Mouse (Mus musculus) thymus, postnatal 0 days (tissue): Measurements from ENCODE around the gene Entpd3. TPM values are rescaled to one million over a fixed set of nuclear protein-coding genes. Genes with fewer than 3 reads are reported as not detected.
"Not testable (repeated sequence)": the region's sequence is repeated elsewhere in the genome, so short reads cannot be mapped to it uniquely, and the experiment has no call there.

Source experiments
- DNase-seq: peaks from one replicate; pipeline ENCODE4 v3.0.0-alpha.2; 2015; ENCODE audit warnings: low spot score
- polyA plus RNA-seq: library from polyadenylated mRNA; unstranded; fragments of >200 nt; fragmentation: Nextera tagmentation; extraction: Ambion mirVana; gene quantifications from 2 replicates; pipeline ENCODE4 v1.2.1, GENCODE M21; 2015

Gene Entpd3
- polyA plus RNA-seq, 1 experiment from 2014 or later: 0.34 TPM

GRCm38 (mm10) chr9:120533446-120533950 is 6.1 kb upstream of the Entpd3 start:
- DNase-seq: not testable (repeated sequence)

DNA sequence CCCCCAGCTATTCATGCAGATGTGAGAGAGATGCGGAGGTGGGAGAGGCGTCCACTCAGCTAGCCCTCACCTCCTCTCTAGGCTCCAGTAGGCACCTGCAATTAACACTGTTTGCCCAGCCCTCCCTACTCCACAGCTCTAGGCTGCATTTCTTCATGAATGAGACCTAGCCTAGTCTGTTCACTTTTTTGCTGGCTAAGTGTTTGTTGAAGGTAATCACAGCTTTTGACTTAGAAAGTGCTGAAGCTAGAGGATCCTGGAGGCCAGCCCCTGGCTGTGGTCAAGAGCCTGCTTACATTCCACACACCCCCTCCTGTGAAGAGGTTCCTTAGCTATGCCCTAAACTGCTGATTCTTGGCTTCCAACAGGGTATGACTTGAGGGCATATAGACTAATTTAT is 1.8 kb downstream of the Entpd3 start:
- DNase-seq: no peak

DNA sequence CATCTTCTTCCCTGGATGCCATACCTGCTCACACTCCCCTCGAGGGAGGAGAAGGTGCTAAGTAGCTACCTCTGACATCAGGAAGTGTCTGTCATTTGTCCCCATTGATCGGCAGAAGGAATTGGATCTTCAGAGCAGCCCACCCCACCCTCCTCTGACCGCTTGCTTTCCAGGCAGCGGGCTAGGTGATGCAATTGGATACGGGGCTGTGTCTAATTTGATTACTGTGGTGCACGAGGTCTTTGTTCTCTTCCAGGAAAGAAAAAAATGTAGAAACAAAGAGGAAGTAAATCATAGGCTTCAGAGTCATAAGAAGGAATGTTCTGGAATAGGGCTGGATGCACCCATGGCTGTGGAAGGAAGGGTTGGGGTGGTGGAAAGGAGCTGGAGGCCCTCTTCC is 2.6 kb downstream of the Entpd3 start:
- DNase-seq: no peak

DNA sequence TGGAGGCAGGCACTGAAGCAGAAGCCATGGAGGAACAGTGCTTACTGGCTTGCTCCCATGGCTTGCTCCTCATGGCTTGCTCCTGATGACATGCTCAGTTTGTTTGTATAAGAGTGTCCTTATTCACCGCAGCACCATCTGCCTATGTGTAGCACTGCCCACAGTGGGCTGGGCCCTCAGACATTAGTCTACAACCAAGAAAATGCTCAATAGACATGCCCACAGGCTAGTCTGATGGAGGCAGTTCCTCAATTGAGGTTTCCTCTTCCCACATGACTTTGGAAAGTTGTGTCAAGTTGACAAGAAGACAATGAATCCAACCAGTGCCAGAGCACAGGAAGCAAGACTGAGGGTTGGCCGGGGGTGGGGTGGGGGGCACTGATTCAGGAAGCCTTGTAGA is 6.4 kb downstream of the Entpd3 start:
- DNase-seq: no peak

- DNase-seq: no peak
Observed at GRCm38 (mm10) chr9:120546482-120546881, 6.9 kb downstream of the Entpd3 start.

DNA sequence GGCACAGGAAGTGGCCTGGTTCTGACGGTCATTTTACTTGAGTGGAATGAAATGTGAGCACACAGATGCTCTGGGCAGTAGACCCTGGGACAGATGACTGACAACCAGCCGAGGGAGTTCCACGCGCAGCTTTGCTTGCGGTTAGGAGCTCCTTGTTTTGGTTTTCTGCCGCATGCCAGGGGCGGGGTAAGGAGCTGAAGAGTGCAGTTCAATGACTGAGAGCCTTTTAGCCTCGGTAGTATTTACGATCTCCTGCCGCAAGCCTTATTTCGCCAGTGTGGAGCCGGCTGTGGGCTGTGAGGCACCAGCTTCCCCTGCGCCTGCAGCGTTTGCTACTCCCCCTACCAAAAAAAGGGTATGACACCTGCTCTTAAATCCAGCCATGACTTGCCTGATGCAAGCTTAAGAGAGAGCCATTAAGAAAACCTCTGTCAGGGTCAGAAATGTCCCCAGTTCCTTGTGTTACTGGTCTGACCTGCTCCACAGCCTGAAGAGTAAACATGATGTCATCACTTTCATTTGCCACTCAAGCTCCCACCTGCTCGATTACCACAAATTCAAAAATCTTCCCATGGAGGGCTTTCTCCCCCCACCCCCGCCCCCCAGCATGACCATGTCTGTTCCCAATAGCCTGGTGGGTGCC is 7.5 kb downstream of the Entpd3 start:
- no peak for DNase-seq

- no peak for DNase-seq
Observed at GRCm38 (mm10) chr9:120550778-120551177, 11.2 kb downstream of the Entpd3 start.

- no peak for DNase-seq
Observed at GRCm38 (mm10) chr9:120563590-120563989, 24.0 kb downstream of the Entpd3 start.

GRCm38 (mm10) chr9:120564247-120564646 is 24.6 kb downstream of the Entpd3 start:
- DNase-seq: no peak

- no peak for DNase-seq
Observed at GRCm38 (mm10) chr9:120566384-120566783, 26.8 kb downstream of the Entpd3 start.

- DNase-seq: no peak
Observed at GRCm38 (mm10) chr9:120568917-120569316, 29.3 kb downstream of the Entpd3 start.

- peak; percentile 47 for DNase-seq
Observed at GRCm38 (mm10) chr9:120569721-120570333, 30.2 kb downstream of the Entpd3 start.

DNA sequence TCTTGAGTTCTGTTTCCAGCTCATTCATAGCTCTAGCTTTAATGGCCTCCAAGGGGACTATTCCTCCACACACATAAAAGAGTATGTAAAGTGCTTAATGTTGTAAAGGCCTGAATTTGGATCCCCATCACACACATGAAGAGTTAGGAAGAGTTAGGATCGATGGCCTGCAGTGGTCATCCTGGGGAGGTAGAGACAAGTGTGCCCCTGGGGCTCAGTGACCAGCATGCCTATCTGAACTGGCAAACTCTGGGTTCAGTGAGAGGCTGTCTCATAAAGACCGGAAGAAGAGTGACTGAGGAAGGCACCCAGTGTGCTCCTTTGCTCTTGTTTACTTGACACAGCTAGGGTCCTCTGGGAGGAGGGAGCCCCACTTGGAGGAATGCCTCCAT is 30.7 kb downstream of the Entpd3 start:
- no peak for DNase-seq

GRCm38 (mm10) chr9:120570741-120571592 is 31.3 kb downstream of the Entpd3 start, which contains the start of gene Rpl14:
Gene Rpl14, plus strand, starts transcription at chr9:120571444.
- peak; percentile 96 for DNase-seq

DNA sequence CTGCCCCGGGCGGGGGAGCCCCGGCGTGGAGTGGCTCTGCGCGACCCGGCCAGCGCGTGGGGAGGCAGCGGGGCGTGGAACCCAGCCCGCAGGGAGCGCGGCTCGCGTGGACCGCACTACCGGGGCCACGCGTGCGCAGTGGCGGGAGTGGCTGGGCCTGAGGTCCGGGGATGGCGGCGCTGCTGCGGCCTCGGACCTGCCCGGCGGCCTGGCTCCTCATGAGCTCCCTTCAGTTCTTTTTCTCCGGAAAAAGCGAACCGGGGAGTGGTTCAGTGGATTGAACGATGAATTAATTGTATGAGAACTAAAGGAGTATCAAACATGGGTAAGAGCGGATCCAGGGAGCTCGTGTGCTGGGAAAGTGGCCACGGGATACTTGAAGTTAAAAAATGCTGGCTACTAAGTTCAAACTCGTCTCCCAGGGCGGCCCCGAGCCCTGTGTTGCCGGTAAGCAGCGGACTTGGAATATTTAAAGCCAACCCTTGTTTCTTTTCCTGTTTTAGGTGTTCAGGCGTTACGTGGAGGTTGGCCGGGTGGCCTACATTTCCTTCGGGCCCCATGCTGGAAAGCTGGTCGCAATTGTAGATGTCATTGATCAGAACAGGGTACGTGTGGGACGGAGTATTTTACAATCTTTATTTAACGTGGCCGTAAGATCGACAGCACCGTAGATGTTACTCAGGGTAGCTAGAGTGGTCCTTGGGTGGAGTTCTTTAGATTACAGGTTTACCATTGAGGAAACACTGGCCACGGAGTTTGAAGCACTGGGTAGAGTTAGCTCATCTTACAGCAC is 32.2 kb downstream of the Entpd3 start:
- DNase-seq: peak; percentile 15

- peak; percentile 27 for DNase-seq
Observed at GRCm38 (mm10) chr9:120575748-120576661, 36.4 kb downstream of the Entpd3 start.

- DNase-seq: no peak
Observed at GRCm38 (mm10) chr9:120576662-120577013, 37.0 kb downstream of the Entpd3 start.

GRCm38 (mm10) chr9:120577133-120577651 is 37.6 kb downstream of the Entpd3 start:
- peak; percentile 97 for DNase-seq

GRCm38 (mm10) chr9:120577706-120578405 is 38.2 kb downstream of the Entpd3 start:
- DNase-seq: peak; percentile 19
